Mouse (Mus musculus) mouse trophoblast stem cell (cell line): ENCODE results near the gene Gpr63.
"Not testable (repeated sequence)": the region's sequence is repeated elsewhere in the genome, so short reads cannot be mapped to it uniquely, and the experiment has no call there.

Experiments
- in situ Hi-C, 2 experiments: fragments of 300-500 bp; cut with MseI, MboI; formaldehyde crosslinking; loops; 2 replicates in 1 of 2; 3 replicates in 1 of 2; pipeline ENCODE4 v1.15.1; 2025

The Gpr63 gene

DNA sequence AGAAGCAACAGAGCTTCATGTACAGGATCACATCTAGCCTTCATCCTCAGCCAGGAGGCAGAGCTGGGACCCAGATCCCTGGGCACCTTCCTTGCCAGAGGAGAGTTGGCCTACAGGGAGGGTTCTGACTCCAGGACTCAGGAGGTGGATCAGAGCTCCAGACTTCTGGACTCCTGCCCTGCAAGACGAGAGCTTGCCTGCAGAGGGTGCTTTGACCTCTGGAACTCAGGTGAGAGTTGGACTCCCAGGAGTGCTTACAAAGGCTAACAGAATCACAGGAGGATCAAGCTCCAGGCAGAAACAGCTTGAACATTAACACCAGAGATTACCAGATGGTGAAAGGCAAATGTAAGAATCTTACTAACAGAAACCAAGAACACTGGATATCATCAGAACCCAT, 89.3 kb downstream of the Gpr63 start:
- in situ Hi-C loops: not testable (repeated sequence)
